Comparison of ENCODE assay signal across 11 mouse cellular contexts in genomic region chr17:29167371-29167770, GRCm38 (mm10). TPM values are rescaled to one million over a fixed set of nuclear protein-coding genes. Genes with fewer than 3 reads are reported as not detected.
A peak's percentile ranks its signal among the peaks of the same experiment; 100 is the strongest.
DNase-seq lines count a peak whose midpoint lies in the region; ATAC-seq lines count a peak whose summit lies in the region.
"Had no signal": no experiment of that assay in that cellular context is flagged by ENCODE, and none has a peak within 500 bp of the region (broad histone marks: within the 10 kb centered on the region; RNA-seq: fewer than 3 reads in every experiment).

No protein-coding gene starts in this region.

- DNase-seq in hindbrain, embryonic 10.5 days (ENCODE audit: low spot score): no peak
- no peak for DNase-seq in hindbrain, embryonic 11.5 days (ENCODE audit: low spot score)
- DNase-seq in naive thymus-derived CD4-positive, alpha-beta T cell, adult 2 months (ENCODE audit: low read depth): peak; percentile 56
- peak; percentile 74 to 85 for DNase-seq in thymus, postnatal 10 days (ENCODE audit: low spot score in 2 of 2)
- DNase-seq in frontal cortex, postnatal 25 days (ENCODE audit: low spot score in 2 of 2): no peak
- DNase-seq in right cerebral cortex, adult 2 months (ENCODE audit: low spot score in 2 of 2): no peak
- no peak for DNase-seq in layer of hippocampus, postnatal 14 days (ENCODE audit: low spot score in 2 of 2)
- DNase-seq: lung, embryonic 14.5 days had no signal

- peaks cover 35% of the 10 kb centered on the region for H3K27me3 ChIP-seq in hindbrain, embryonic 10.5 days (ENCODE audit: insufficient read depth, poor library complexity, severe bottlenecking)
- H3K27me3 ChIP-seq in hindbrain, embryonic 11.5 days (ENCODE audit: control insufficient read depth, insufficient read depth, low read length): 0 out of 2 replicates have a peak, but pooled peaks cover 2% of the 10 kb centered on the region
- H3K27me3 ChIP-seq in kidney, embryonic 15.5 days: no peaks in the 10 kb centered on the region
- H3K27me3 ChIP-seq: intestine, embryonic 15.5 days had no signal

- H3K4me2 ChIP-seq in hindbrain, embryonic 11.5 days (replicated peaks; ENCODE audit: low read depth, low read length): no peak overlapping the region
- H3K4me2 ChIP-seq in kidney, embryonic 15.5 days: no peak overlapping the region
- H3K4me2 ChIP-seq: embryonic facial prominence, embryonic 13.5 days; intestine, embryonic 15.5 days; lung, embryonic 14.5 days had no signal

- H3K4me3 ChIP-seq in hindbrain, embryonic 10.5 days: no peak overlapping the region
- no peak overlapping the region for H3K4me3 ChIP-seq in hindbrain, embryonic 11.5 days (ENCODE audit: low read depth, low read length)
- no peak overlapping the region for H3K4me3 ChIP-seq in kidney, embryonic 15.5 days (replicated peaks)
- H3K4me3 ChIP-seq: embryonic facial prominence, embryonic 13.5 days; intestine, embryonic 15.5 days had no signal

- H3K4me1 ChIP-seq in hindbrain, embryonic 10.5 days (replicated peaks): peaks cover 50% of the 10 kb centered on the region
- peaks cover 8% of the 10 kb centered on the region; the same call in 1 of the 2 replicates for H3K4me1 ChIP-seq in hindbrain, embryonic 11.5 days (replicated peaks; ENCODE audit: control insufficient read depth, insufficient read depth, low read length)
- H3K4me1 ChIP-seq in kidney, embryonic 15.5 days: peaks cover 72% of the 10 kb centered on the region

- H3K36me3 ChIP-seq in hindbrain, embryonic 10.5 days: no peaks in the 10 kb centered on the region
- no peaks in the 10 kb centered on the region for H3K36me3 ChIP-seq in hindbrain, embryonic 11.5 days (ENCODE audit: control insufficient read depth, insufficient read depth, low read length)
- no peaks in the 10 kb centered on the region for H3K36me3 ChIP-seq in kidney, embryonic 15.5 days
- H3K36me3 ChIP-seq: embryonic facial prominence, embryonic 13.5 days; intestine, embryonic 15.5 days had no signal

- WGBS in hindbrain, embryonic 10.5 days: 69% methylated on average over 6 of the region's 6 CpGs
- WGBS in hindbrain, embryonic 11.5 days: 75% methylated on average over 6 of the region's 6 CpGs
- WGBS in kidney, embryonic 15.5 days: 56% methylated on average over 6 of the region's 6 CpGs

- H3K9ac ChIP-seq in hindbrain, embryonic 11.5 days (ENCODE audit: low read depth, low read length): no peak overlapping the region
- no peak overlapping the region for H3K9ac ChIP-seq in kidney, embryonic 15.5 days
- H3K9ac ChIP-seq: embryonic facial prominence, embryonic 13.5 days; intestine, embryonic 15.5 days; lung, embryonic 14.5 days had no signal

- peak overlapping the region; percentile 16; the same call in 1 of the 2 replicates for H3K27ac ChIP-seq in hindbrain, embryonic 10.5 days
- H3K27ac ChIP-seq in hindbrain, embryonic 11.5 days (ENCODE audit: low read depth, low read length): no peak overlapping the region
- H3K27ac ChIP-seq in kidney, embryonic 15.5 days: peak overlapping the region; percentile 85
- H3K27ac ChIP-seq: embryonic facial prominence, embryonic 13.5 days; intestine, embryonic 15.5 days had no signal

- 0 out of 2 replicates have a peak, but pooled peaks cover under 1% of the 10 kb centered on the region for H3K9me3 ChIP-seq in hindbrain, embryonic 10.5 days
- no peaks in the 10 kb centered on the region for H3K9me3 ChIP-seq in hindbrain, embryonic 11.5 days (ENCODE audit: control insufficient read depth, low read length)
- no peaks in the 10 kb centered on the region for H3K9me3 ChIP-seq in kidney, embryonic 15.5 days (replicated peaks)
- H3K9me3 ChIP-seq: embryonic facial prominence, embryonic 13.5 days; intestine, embryonic 15.5 days had no signal

- no peak for ATAC-seq in hindbrain, embryonic 11.5 days (ENCODE audit: low FRiP score)
- no peak; the same call in 1 of the 2 replicates for ATAC-seq in kidney, embryonic 15.5 days (replicated peaks; ENCODE audit: low FRiP score)
- ATAC-seq: intestine, embryonic 15.5 days had no signal

RNA-seq across cellular contexts. Expression of gene Rab44, which starts 53.4 kb away (rescaled TPM):
- polyA plus RNA-seq in hindbrain, embryonic 10.5 days (2016; fragmentation: Nextera tagmentation; extraction: Ambion mirVana): 0.04 TPM in 1 of 2 replicates, not detected in the other
- 0.45 TPM in 1 of 2 replicates, not detected in the other for polyA plus RNA-seq in hindbrain, embryonic 11.5 days (2014; fragmentation: Nextera tagmentation; extraction: Ambion mirVana)
- polyA plus RNA-seq in kidney, embryonic 15.5 days (2015; fragmentation: Nextera tagmentation; extraction: Ambion mirVana): 0.34 and 0.35 TPM in 2 replicates
- total RNA-seq in layer of hippocampus, postnatal 14 days (2021): under 1 TPM; 0.12 to 0.26 TPM

Comparison
In these comparisons a context has a peak if more than half of its experiments do, and no peak if none do; other contexts are left out.
1. DNase-seq: peak in naive thymus-derived CD4-positive, alpha-beta T cell, adult 2 months (single experiment) and thymus, postnatal 10 days (2 of 2); none in hindbrain, embryonic 10.5 days (single experiment), hindbrain, embryonic 11.5 days (single experiment), frontal cortex, postnatal 25 days (0 of 2), right cerebral cortex, adult 2 months (0 of 2) and layer of hippocampus, postnatal 14 days (0 of 2).